Mouse (Mus musculus): Measurements from ENCODE around the gene Dph7. TPM values are rescaled to one million over a fixed set of nuclear protein-coding genes. Genes with fewer than 3 reads are reported as not detected.
"Not testable (repeated sequence)": the region's sequence is repeated elsewhere in the genome, so short reads cannot be mapped to it uniquely, and the experiment has no call there.

Gene Dph7
- polyA plus RNA-seq, 1 experiment from 2014 or later: 30.4 TPM

DNA sequence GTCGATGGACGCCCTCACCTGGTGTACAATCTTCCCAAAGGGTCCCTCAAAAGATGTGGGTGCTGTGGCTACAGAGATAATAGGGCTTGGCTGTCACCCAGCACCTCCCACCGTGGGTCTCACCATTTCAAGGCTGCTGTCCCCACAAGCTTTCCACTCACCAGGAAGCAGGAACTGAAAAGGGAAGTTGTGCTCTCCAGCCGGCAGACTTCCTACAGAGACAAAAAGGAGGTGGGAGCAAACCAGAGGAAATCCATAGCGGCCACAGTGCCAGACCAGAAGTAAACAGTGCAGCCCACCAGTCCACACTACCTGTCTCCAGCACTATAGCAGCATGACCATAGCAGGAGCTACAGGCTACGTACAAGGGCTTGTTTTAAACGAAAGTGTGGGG, 35.2 kb upstream of the Dph7 start:
- no peak overlapping the region for H3K9ac ChIP-seq (ENCODE audit: low read depth, low read length)
- ATAC-seq (ENCODE audit: low FRiP score): no peak
- H3K9me3 ChIP-seq (ENCODE audit: control insufficient read depth, low read length): no peaks in the 10 kb centered on the region
- no peaks in the 10 kb centered on the region for H3K4me1 ChIP-seq (replicated peaks; ENCODE audit: control insufficient read depth, insufficient read depth, low read length)
- no peak overlapping the region for H3K4me3 ChIP-seq (ENCODE audit: low read depth, low read length)
- no peaks in the 10 kb centered on the region for H3K27me3 ChIP-seq (ENCODE audit: control insufficient read depth, insufficient read depth, low read length)
- DNase-seq (ENCODE audit: low spot score): no peak
- WGBS: 74% methylated on average over 7 of the region's 7 CpGs
- no peak overlapping the region for H3K4me2 ChIP-seq (replicated peaks; ENCODE audit: low read depth, low read length)
- no peak overlapping the region for H3K27ac ChIP-seq (ENCODE audit: low read depth, low read length)
- no peaks in the 10 kb centered on the region for H3K36me3 ChIP-seq (ENCODE audit: control insufficient read depth, insufficient read depth, low read length)

DNA sequence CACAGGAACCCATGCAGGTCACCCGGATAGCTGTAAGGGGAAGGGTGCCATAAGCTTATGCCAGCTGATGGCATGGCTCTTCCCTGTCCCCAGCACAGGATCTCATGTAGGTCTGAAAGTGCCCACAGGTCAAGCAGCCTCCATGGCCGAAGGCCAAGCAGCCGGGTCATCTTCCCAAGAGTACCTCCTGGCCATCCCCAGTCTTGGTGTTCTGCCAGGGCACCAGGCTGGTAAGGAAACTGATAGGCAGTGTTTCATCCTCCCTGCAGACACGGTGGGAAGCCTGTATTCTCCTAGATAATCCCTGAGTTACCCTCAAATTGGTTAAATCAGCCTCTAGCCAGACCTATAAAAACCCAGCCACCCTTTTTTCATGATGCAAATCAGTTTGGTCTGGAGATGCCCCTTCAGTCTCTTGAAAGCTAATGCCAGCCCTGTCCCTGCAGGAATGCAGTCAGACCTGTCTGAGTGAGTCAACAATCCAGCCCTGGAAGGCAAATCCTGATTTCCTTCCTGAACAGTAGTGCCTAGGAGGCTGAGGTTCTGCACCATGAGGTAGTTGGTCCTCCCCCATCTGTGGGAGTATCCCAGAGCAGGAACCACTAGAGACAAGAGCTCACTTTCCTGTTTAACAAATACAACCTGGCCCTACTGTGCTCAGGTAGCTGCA, 34.3 kb upstream of the Dph7 start:
- Histone ChIP-seq H3K9me3 (ENCODE audit: control insufficient read depth, low read length) (no peaks in the 10 kb centered on the region), H3K27me3 (ENCODE audit: control insufficient read depth, insufficient read depth, low read length) (no peaks in the 10 kb centered on the region), H3K9ac (ENCODE audit: low read depth, low read length) (no peak overlapping the region), H3K4me1 (replicated peaks; ENCODE audit: control insufficient read depth, insufficient read depth, low read length) (no peaks in the 10 kb centered on the region), H3K4me2 (replicated peaks; ENCODE audit: low read depth, low read length) (no peak overlapping the region), H3K36me3 (ENCODE audit: control insufficient read depth, insufficient read depth, low read length) (no peaks in the 10 kb centered on the region), H3K4me3 (ENCODE audit: low read depth, low read length) (no peak overlapping the region), H3K27ac (ENCODE audit: low read depth, low read length) (no peak overlapping the region)
- DNase-seq (ENCODE audit: low spot score) (no peak), ATAC-seq (ENCODE audit: low FRiP score) (no peak)
- 68% methylated on average over 4 of the region's 4 CpGs for WGBS

DNA sequence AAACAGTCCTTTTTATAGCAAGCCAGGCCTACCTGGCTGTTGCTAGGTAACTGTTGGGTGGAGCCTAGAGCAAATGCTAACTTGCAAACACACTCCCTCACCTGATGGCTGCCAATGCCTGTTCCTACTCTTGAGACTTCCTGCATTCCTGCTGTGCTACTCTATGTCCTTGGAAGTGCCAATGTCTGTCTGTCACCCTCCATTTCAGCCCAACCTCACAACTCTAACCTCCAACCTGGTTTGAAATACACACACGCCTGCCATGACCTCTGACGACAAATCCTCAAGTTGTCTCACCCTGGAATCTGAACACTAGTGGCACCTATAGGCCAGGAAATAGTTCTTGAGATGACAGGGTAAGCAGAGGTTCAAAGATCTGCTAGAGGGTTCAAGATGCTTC, 33.1 kb upstream of the Dph7 start:
- Histone ChIP-seq H3K9me3 (ENCODE audit: control insufficient read depth, low read length) (no peaks in the 10 kb centered on the region), H3K4me2 (replicated peaks; ENCODE audit: low read depth, low read length) (no peak overlapping the region), H3K4me1 (replicated peaks; ENCODE audit: control insufficient read depth, insufficient read depth, low read length) (no peaks in the 10 kb centered on the region), H3K27me3 (ENCODE audit: control insufficient read depth, insufficient read depth, low read length) (no peaks in the 10 kb centered on the region), H3K9ac (ENCODE audit: low read depth, low read length) (no peak overlapping the region), H3K36me3 (ENCODE audit: control insufficient read depth, insufficient read depth, low read length) (no peaks in the 10 kb centered on the region), H3K4me3 (ENCODE audit: low read depth, low read length) (no peak overlapping the region), H3K27ac (ENCODE audit: low read depth, low read length) (no peak overlapping the region)
- DNase-seq (ENCODE audit: low spot score) (no peak), ATAC-seq (ENCODE audit: low FRiP score) (no peak)
- WGBS: 64% methylated on average over 2 of the region's 2 CpGs

DNA sequence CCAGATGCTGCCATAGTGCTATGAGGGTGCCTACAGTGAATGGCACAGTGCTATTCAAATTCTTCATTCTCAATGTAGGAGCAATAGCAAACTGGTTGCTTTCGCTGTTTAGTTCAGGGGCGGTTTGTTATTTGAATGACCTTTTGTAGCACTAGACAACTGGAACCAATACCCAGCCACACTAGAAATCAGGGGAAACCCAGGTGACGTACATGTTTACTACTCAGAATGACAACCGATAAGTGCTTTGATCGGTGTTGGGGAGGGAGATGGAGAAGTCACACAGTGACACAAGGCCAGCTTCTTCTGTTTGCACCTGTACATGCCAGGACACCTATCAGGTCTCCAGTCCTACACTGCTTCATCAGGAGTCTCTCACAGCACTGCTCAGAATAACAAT, 32.6 kb upstream of the Dph7 start:
- no peaks in the 10 kb centered on the region for H3K27me3 ChIP-seq (ENCODE audit: control insufficient read depth, insufficient read depth, low read length)
- H3K36me3 ChIP-seq (ENCODE audit: control insufficient read depth, insufficient read depth, low read length): no peaks in the 10 kb centered on the region
- H3K4me3 ChIP-seq (ENCODE audit: low read depth, low read length): no peak overlapping the region
- no peak overlapping the region for H3K9ac ChIP-seq (ENCODE audit: low read depth, low read length)
- no peak overlapping the region for H3K27ac ChIP-seq (ENCODE audit: low read depth, low read length)
- WGBS: 95% methylated on average over 5 of the region's 5 CpGs
- H3K4me1 ChIP-seq (replicated peaks; ENCODE audit: control insufficient read depth, insufficient read depth, low read length): no peaks in the 10 kb centered on the region
- no peak overlapping the region for H3K4me2 ChIP-seq (replicated peaks; ENCODE audit: low read depth, low read length)
- ATAC-seq (ENCODE audit: low FRiP score) (no peak), DNase-seq (ENCODE audit: low spot score) (no peak)
- no peaks in the 10 kb centered on the region for H3K9me3 ChIP-seq (ENCODE audit: control insufficient read depth, low read length)

DNA sequence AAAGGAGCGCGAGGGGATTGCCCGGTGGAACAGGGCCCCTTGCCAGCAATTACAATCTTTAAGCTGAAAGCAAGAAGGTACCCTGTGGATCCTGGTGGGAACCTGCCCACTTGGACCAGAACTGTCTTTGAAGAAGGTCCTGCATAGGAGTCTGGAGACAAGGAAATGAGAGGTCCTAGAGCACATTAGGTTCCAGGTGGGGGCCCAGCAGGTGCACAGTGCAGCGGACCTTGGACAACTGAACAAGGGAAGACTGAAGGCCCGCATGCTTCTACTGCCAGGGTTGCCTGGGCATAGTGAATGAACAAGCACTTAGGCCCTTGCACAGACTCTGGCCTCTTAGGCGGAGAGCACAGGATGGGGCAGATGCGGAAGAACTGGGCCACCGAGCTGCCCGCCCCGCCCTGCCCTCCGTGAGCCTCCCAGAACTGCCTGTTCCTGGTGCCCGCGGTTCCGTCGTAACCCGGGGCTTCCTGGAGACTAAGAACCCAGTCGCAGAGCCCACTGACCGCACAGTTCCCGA, 27.7 kb upstream of the Dph7 start:
- peak overlapping the region; percentile 96 for H3K4me2 ChIP-seq (replicated peaks; ENCODE audit: low read depth, low read length)
- DNase-seq (ENCODE audit: low spot score): no peak
- ATAC-seq (ENCODE audit: low FRiP score): peak; percentile 66; the same call in 1 of the 2 replicates

DNA sequence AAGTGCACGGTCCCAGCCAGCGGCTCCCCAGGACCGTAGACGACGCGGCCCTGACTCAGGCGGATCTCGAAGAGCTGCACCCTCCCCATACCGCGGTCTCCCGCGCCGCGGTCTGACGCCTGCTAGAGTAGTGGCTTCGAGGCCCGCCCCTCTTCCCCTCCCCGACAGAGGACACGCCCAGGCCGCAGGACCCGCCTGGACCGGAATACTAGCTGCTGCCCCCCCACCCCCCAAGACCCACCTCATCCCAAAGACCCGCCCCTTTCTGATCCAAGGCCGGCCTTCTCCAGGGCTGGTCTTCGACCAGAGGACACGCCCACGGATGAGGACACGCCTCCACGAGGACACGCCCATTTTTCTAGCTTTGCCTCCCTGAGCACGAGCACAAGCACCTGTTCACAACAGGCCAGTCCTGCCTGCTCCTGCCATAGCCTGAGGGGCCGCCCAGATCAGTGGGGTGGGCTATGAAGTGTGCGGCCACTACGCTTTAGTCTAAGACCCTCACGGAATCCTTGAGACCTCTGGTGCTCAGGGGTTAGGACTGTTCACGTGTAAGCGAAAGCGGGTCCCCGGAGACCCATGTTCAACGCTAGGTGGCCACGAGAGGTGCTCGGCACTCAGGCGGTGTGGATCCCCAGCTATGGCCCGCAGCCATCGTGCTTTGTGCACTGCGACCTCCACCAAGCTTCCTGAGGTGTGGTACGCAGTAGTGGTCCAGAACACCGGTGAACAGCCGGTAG, 27.0 kb upstream of the Dph7 start, which contains the start of gene Arrdc1:
TSS of gene Arrdc1 (minus strand) at position 196 of the 740 bp plus-strand sequence.
- Histone ChIP-seq H3K27ac (ENCODE audit: low read depth, low read length) (peak within 1 kb of the TSS; percentile 17; the same call in 1 of the 2 replicates), H3K4me3 (ENCODE audit: low read depth, low read length) (peak within 1 kb of the TSS; percentile 59), H3K4me2 (replicated peaks; ENCODE audit: low read depth, low read length) (peak within 1 kb of the TSS; percentile 96), H3K9ac (ENCODE audit: low read depth, low read length) (peak within 1 kb of the TSS; percentile 72), H3K4me1 (replicated peaks; ENCODE audit: control insufficient read depth, insufficient read depth, low read length) (no peaks in the 10 kb centered on the region), H3K9me3 (ENCODE audit: control insufficient read depth, low read length) (no peaks in the 10 kb centered on the region), H3K27me3 (ENCODE audit: control insufficient read depth, insufficient read depth, low read length) (no peaks in the 10 kb centered on the region), H3K36me3 (ENCODE audit: control insufficient read depth, insufficient read depth, low read length) (no peaks in the 10 kb centered on the region)
- WGBS: under 1% methylated on average over 43 of the region's 49 CpGs
- ATAC-seq (ENCODE audit: low FRiP score) (peak; percentile 91), DNase-seq (ENCODE audit: low spot score) (peak; percentile 91)

More for the DNA sequence above, 27.7 kb upstream of the Dph7 start:
- Histone ChIP-seq H3K27ac (ENCODE audit: low read depth, low read length) (no peak overlapping the region), H3K4me1 (replicated peaks; ENCODE audit: control insufficient read depth, insufficient read depth, low read length) (no peaks in the 10 kb centered on the region), H3K9me3 (ENCODE audit: control insufficient read depth, low read length) (no peaks in the 10 kb centered on the region), H3K36me3 (ENCODE audit: control insufficient read depth, insufficient read depth, low read length) (no peaks in the 10 kb centered on the region), H3K27me3 (ENCODE audit: control insufficient read depth, insufficient read depth, low read length) (no peaks in the 10 kb centered on the region), H3K4me3 (ENCODE audit: low read depth, low read length) (peak overlapping the region; percentile 59), H3K9ac (ENCODE audit: low read depth, low read length) (peak overlapping the region; percentile 72)
- 3% methylated on average over 18 of the region's 19 CpGs for WGBS

DNA sequence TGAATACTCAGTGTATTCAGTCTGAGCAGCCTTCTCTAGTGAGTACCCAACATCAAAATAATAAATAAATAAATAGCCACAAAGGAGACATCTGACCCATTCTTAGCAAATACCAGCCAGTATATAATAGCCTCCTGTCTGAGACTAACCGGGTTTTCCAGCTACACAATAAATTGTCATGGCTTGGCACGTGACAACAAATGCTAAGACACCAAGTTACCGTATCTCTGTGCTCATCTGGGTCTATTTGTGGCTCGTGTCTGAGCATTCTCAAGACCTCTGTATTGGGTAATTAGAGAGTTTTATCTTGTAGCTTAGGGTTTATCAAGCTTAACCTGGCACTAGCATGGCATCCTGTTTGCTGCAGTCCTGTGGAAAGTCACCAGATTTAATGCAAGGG, 20.1 kb upstream of the Dph7 start:
- Histone ChIP-seq H3K27me3 (ENCODE audit: control insufficient read depth, insufficient read depth, low read length) (no peaks in the 10 kb centered on the region), H3K9me3 (ENCODE audit: control insufficient read depth, low read length) (no peaks in the 10 kb centered on the region), H3K4me2 (replicated peaks; ENCODE audit: low read depth, low read length) (no peak overlapping the region), H3K4me3 (ENCODE audit: low read depth, low read length) (no peak overlapping the region), H3K27ac (ENCODE audit: low read depth, low read length) (no peak overlapping the region), H3K36me3 (ENCODE audit: control insufficient read depth, insufficient read depth, low read length) (no peaks in the 10 kb centered on the region), H3K9ac (ENCODE audit: low read depth, low read length) (no peak overlapping the region), H3K4me1 (replicated peaks; ENCODE audit: control insufficient read depth, insufficient read depth, low read length) (no peaks in the 10 kb centered on the region)
- DNase-seq (ENCODE audit: low spot score) (no peak), ATAC-seq (ENCODE audit: low FRiP score) (no peak)
- 78% methylated on average over 4 of the region's 4 CpGs for WGBS

DNA sequence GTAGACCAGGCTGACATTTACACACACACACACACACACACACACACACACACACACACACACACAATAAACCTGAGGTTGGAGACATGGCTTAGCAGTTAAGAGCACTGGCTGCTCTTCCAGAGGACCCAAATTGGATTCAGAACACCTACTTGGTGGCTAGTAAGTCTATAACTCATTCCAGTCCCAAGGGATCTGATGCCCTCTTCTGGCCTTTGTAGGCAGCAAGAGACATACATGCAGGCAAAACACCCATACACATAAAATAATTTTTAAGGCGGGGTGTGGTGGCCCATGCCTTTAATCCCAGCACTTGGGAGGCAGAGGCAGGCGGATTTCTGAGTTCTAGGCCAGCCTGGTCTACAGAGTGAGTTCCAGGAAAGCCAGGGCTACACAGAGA, 17.9 kb upstream of the Dph7 start:
- DNase-seq (ENCODE audit: low spot score); ATAC-seq (ENCODE audit: low FRiP score): not testable (repeated sequence)
- WGBS: 49% methylated on average over 2 of the region's 2 CpGs

More for the DNA sequence above, 17.9 kb upstream of the Dph7 start:
- H3K4me2 ChIP-seq (replicated peaks; ENCODE audit: low read depth, low read length); H3K27me3 ChIP-seq (ENCODE audit: control insufficient read depth, insufficient read depth, low read length); H3K9ac ChIP-seq (ENCODE audit: low read depth, low read length); H3K36me3 ChIP-seq (ENCODE audit: control insufficient read depth, insufficient read depth, low read length); H3K4me3 ChIP-seq (ENCODE audit: low read depth, low read length); H3K27ac ChIP-seq (ENCODE audit: low read depth, low read length); H3K4me1 ChIP-seq (replicated peaks; ENCODE audit: control insufficient read depth, insufficient read depth, low read length); H3K9me3 ChIP-seq (ENCODE audit: control insufficient read depth, low read length): not testable (repeated sequence)
